Mouse (Mus musculus): ENCODE measurements around the gene Olfr1395.
"Not testable (repeated sequence)": the region's sequence is repeated elsewhere in the genome, so short reads cannot be mapped to it uniquely, and the experiment has no call there.

- TF ChIP-seq POLR2A (IDR thresholded peaks at IDR 0.05; ENCODE audit: borderline replicate concordance, extremely low read depth, low read depth, low read length); CTCF (IDR thresholded peaks at IDR 0.05; ENCODE audit: insufficient read depth, low read length): not testable (repeated sequence)
Observed at GRCm38 (mm10) chr11:49176047-49176779, 34.1 kb downstream of the Olfr1395 start.

Measured in lung, adult 2 months (tissue).